Mouse (Mus musculus) kidney, adult 2 months (tissue): ENCODE data around the gene Spock1.

Experiments used
- CTCF ChIP-seq: fragments of 200-500 bp; conservative IDR thresholded peaks from 2 replicates; pipeline ENCODE4 v1.5.1; 2011; ENCODE audit warnings: low read depth, mild to moderate bottlenecking, control low read depth, low read length, moderate library complexity, mixed read lengths; ENCODE audit not compliant: insufficient read depth, insufficient read length
- POLR2A ChIP-seq: fragments of 200-500 bp; IDR thresholded peaks from one replicate; pipeline ENCODE4 v1.6.1; 2011; ENCODE audit warnings: low read depth, low read length, control low read depth

GRCm38 (mm10) chr13:57779146-57779545 lies 129.0 kb downstream of the Spock1 start:
- TF ChIP-seq POLR2A (no peak), CTCF (no peak)
